In the genomic region with DNA sequence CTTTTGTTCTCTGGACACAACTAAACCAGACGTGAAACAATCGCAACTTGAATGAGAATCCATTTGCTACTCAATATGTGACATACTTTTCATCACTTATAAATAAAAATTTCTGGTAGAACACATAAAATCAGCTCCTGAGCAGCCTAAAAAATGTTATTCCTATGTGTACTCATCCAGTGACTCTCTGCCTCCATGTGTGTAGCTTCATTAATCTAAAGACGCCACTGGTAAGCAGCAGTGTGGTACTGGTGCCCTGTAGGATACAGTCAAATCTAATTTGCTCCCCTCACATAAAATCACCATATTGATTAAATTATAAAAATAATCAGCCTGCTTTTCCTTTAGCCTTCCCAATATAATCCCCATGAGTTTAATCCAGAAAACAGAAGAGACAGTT, we compare ENCODE assay signal across 24 mouse cellular contexts. TPM values are rescaled to one million over a fixed set of nuclear protein-coding genes. Genes with fewer than 3 reads are reported as not detected.
"Had no signal": no experiment of that assay in that cellular context is flagged by ENCODE, and none has a peak within 500 bp of the region (broad histone marks: within the 10 kb centered on the region; RNA-seq: fewer than 3 reads in every experiment).

No protein-coding gene starts in this region.

- H3K4me2 ChIP-seq: heart, embryonic 12.5 days; hindbrain, embryonic 12.5 days; hindbrain, embryonic 14.5 days; intestine, embryonic 15.5 days; limb, embryonic 12.5 days had no signal

- H3K4me1 ChIP-seq: heart, embryonic 10.5 days; intestine, embryonic 15.5 days; limb, embryonic 10.5 days; limb, embryonic 12.5 days had no signal

- H3K36me3 ChIP-seq: heart, embryonic 10.5 days; heart, embryonic 12.5 days; hindbrain, embryonic 12.5 days; intestine, embryonic 15.5 days; limb, embryonic 10.5 days; limb, embryonic 12.5 days had no signal

- H3K27ac ChIP-seq: gastrocnemius, adult 2 months; heart, embryonic 10.5 days; hindbrain, embryonic 12.5 days; hindbrain, embryonic 14.5 days; intestine, embryonic 15.5 days; layer of hippocampus, adult 2 months; left cerebral cortex, adult 2 months; limb, embryonic 10.5 days; limb, embryonic 12.5 days had no signal

- ATAC-seq: hindbrain, embryonic 16.5 days; inflammation-experienced regulatory T-cells, adult 6 months; intestine, embryonic 15.5 days; intestine, postnatal 0 days had no signal

- H3K9me3 ChIP-seq: heart, embryonic 10.5 days; heart, embryonic 12.5 days; hindbrain, embryonic 12.5 days; intestine, embryonic 15.5 days; limb, embryonic 10.5 days; limb, embryonic 12.5 days had no signal

- H3K9ac ChIP-seq: heart, embryonic 12.5 days; hindbrain, embryonic 12.5 days; hindbrain, embryonic 14.5 days; intestine, embryonic 15.5 days; limb, embryonic 12.5 days had no signal

- H3K4me3 ChIP-seq: gastrocnemius, adult 2 months; heart, embryonic 10.5 days; heart, embryonic 12.5 days; hindbrain, embryonic 12.5 days; intestine, embryonic 15.5 days; layer of hippocampus, adult 2 months; left cerebral cortex, adult 2 months; limb, embryonic 10.5 days; limb, embryonic 12.5 days had no signal

- H3K27me3 ChIP-seq: heart, embryonic 12.5 days; hindbrain, embryonic 12.5 days; intestine, embryonic 15.5 days; limb, embryonic 12.5 days had no signal

- DNase-seq: gastrocnemius, adult 2 months; gastrocnemius, postnatal 10 days; gastrocnemius, postnatal 25 days; heart, adult 18-20 months; heart, postnatal 10 days; heart, postnatal 4 days; kidney, adult 18-20 months; kidney, adult 8-10 months; kidney, postnatal 10 days; kidney, postnatal 4 days; liver had no signal

RNA-seq across cellular contexts. Expression of a gene that starts 9.9 kb away (rescaled TPM):
- total RNA-seq: granulocyte monocyte progenitor cell, adult 5-6 weeks had no signal
- polyA plus RNA-seq: inflammation-experienced regulatory T-cells, adult 6 months had no signal
